Mouse (Mus musculus) liver, adult 2 months (tissue): ENCODE measurements around the gene Cbr4.

ENCODE experiments used
- CTCF ChIP-seq: fragments of 200-500 bp; IDR thresholded peaks from 2 replicates; pipeline ENCODE4 v1.5.1; 2011; ENCODE audit warnings: low read depth, low read length, control low read depth
- POLR2A ChIP-seq: fragments of 200-500 bp; IDR thresholded peaks from 2 replicates; pipeline ENCODE4 v1.6.1; 2011; ENCODE audit warnings: low read length, control low read depth; ENCODE audit not compliant: insufficient read depth; ENCODE audit errors: extremely low read depth

DNA sequence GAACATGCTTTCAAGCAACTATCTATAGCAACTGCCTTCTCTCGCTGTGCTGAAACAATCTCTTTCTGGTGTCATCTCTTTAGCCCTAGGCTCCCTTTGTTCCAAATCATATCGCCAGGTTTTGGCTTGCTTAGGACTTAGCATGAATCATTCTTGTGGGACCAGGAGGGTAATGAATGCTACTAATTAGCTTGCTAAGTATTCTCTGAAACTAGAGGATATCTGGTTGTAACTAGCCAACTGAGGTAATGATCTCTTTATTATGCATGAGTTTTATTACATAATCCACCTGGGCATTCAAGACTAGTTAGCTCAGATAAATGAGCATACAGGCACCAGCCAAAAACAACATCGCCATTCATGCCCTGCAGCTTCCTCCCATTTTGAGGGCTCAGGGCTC lies 44.5 kb upstream of the Cbr4 start:
- TF ChIP-seq CTCF (no peak), POLR2A (no peak)
